Mouse (Mus musculus) ES-Bruce4 (cell line): ENCODE measurements around the gene Abhd5. TPM values are rescaled to one million over a fixed set of nuclear protein-coding genes. Genes with fewer than 3 reads are reported as not detected.

Experiments
- H3K27ac ChIP-seq: 2 replicates; pipeline ENCODE4 v1.5.1; 2012; ENCODE audit warnings: low read length, inconsistent platforms; ENCODE audit not compliant: insufficient read depth
- H3K27me3 ChIP-seq: 2 replicates; pipeline ENCODE4 v1.6.1; 2012; ENCODE audit warnings: mild to moderate bottlenecking, low read length, inconsistent platforms; ENCODE audit not compliant: control insufficient read depth, poor library complexity, insufficient read depth, severe bottlenecking
- H3K36me3 ChIP-seq: 2 replicates; pipeline ENCODE4 v1.6.1; 2012; ENCODE audit warnings: inconsistent platforms, mild to moderate bottlenecking, low read length, moderate library complexity; ENCODE audit not compliant: control insufficient read depth, poor library complexity, insufficient read depth, severe bottlenecking
- H3K4me1 ChIP-seq: one replicate; pipeline ENCODE4 v1.8.1; 2011; ENCODE audit warnings: low read length; ENCODE audit not compliant: control insufficient read depth, insufficient read depth
- H3K4me3 ChIP-seq: 2 replicates; pipeline ENCODE4 v1.5.1; 2011; ENCODE audit warnings: low read depth, mild to moderate bottlenecking, low read length
- H3K9ac ChIP-seq: 2 replicates; pipeline ENCODE4 v1.6.1; 2012; ENCODE audit warnings: low read depth, mild to moderate bottlenecking, inconsistent platforms; ENCODE audit not compliant: poor library complexity, severe bottlenecking
- H3K9me3 ChIP-seq: replicated peaks from 2 replicates; pipeline ENCODE4 v1.6.1; 2012; ENCODE audit warnings: mild to moderate bottlenecking, low read length, inconsistent platforms; ENCODE audit not compliant: control insufficient read depth, poor library complexity, insufficient read depth, severe bottlenecking
- CTCF ChIP-seq: IDR thresholded peaks from one replicate; pipeline ENCODE4 v1.8.1; 2011; ENCODE audit warnings: low read depth, low read length
- EP300 ChIP-seq: IDR thresholded peaks from 2 replicates; pipeline ENCODE4 v1.6.1; 2011; ENCODE audit warnings: low read depth, low read length; ENCODE audit not compliant: insufficient read depth
- POLR2A ChIP-seq: IDR thresholded peaks from one replicate; pipeline ENCODE4 v1.8.1; 2011; ENCODE audit warnings: low read length; ENCODE audit not compliant: insufficient read depth
- polyA plus RNA-seq: library from polyadenylated mRNA; stranded (reverse); fragments of >200 nt; gene quantifications from 2 replicates; pipeline ENCODE4 v1.2.4, GENCODE M21; 2011; ENCODE audit warnings: low read depth; ENCODE audit not compliant: missing spikeins, insufficient read depth, insufficient read length

The Abhd5 gene
- polyA plus RNA-seq, 1 experiment, result 28.4 TPM

GRCm38 (mm10) chr9:122320626-122321025 is 30.8 kb upstream of the Abhd5 start:
- Histone ChIP-seq H3K4me3 (no peak overlapping the region), H3K36me3 (no peaks in the 10 kb centered on the region), H3K4me1 (no peaks in the 10 kb centered on the region), H3K9me3 (no peaks in the 10 kb centered on the region), H3K27me3 (no peaks in the 10 kb centered on the region), H3K9ac (no peak overlapping the region), H3K27ac (no peak overlapping the region)
- TF ChIP-seq EP300 (no peak), CTCF (no peak), POLR2A (no peak)

- Histone ChIP-seq H3K27ac (no peak overlapping the region), H3K36me3 (no peaks in the 10 kb centered on the region), H3K4me1 (no peaks in the 10 kb centered on the region), H3K9ac (no peak overlapping the region), H3K4me3 (no peak overlapping the region), H3K9me3 (no peaks in the 10 kb centered on the region), H3K27me3 (no peaks in the 10 kb centered on the region)
- TF ChIP-seq POLR2A (no peak), EP300 (no peak), CTCF (no peak)
Measured at GRCm38 (mm10) chr9:122322356-122322755, 29.1 kb upstream of the Abhd5 start.

- H3K4me3 ChIP-seq, result no peak overlapping the region
- no peaks in the 10 kb centered on the region for H3K9me3 ChIP-seq
- H3K9ac ChIP-seq, result no peak overlapping the region
- no peaks in the 10 kb centered on the region for H3K36me3 ChIP-seq
- no peaks in the 10 kb centered on the region for H3K4me1 ChIP-seq
- no peak overlapping the region for H3K27ac ChIP-seq
- H3K27me3 ChIP-seq, result no peaks in the 10 kb centered on the region
- no peak for TF ChIP-seq EP300
- no peak for TF ChIP-seq CTCF
- TF ChIP-seq POLR2A, result no peak
Measured at GRCm38 (mm10) chr9:122325996-122326395, 25.4 kb upstream of the Abhd5 start.

- no peak overlapping the region for H3K9ac ChIP-seq
- no peak overlapping the region for H3K4me3 ChIP-seq
- no peak for TF ChIP-seq POLR2A
- TF ChIP-seq EP300, result no peak
- no peak for TF ChIP-seq CTCF
- H3K9me3 ChIP-seq, result no peaks in the 10 kb centered on the region
- no peak overlapping the region for H3K27ac ChIP-seq
- no peaks in the 10 kb centered on the region for H3K36me3 ChIP-seq
- no peaks in the 10 kb centered on the region for H3K4me1 ChIP-seq
- no peaks in the 10 kb centered on the region for H3K27me3 ChIP-seq
Measured at GRCm38 (mm10) chr9:122328199-122328598, 23.2 kb upstream of the Abhd5 start.

GRCm38 (mm10) chr9:122336677-122337076 is 14.7 kb upstream of the Abhd5 start:
- no peak overlapping the region for H3K4me3 ChIP-seq
- TF ChIP-seq CTCF (no peak), EP300 (no peak), POLR2A (no peak)
- no peaks in the 10 kb centered on the region for H3K36me3 ChIP-seq
- no peaks in the 10 kb centered on the region for H3K9me3 ChIP-seq
- no peak overlapping the region for H3K9ac ChIP-seq
- no peak overlapping the region for H3K27ac ChIP-seq
- H3K4me1 ChIP-seq, result no peaks in the 10 kb centered on the region
- H3K27me3 ChIP-seq, result no peaks in the 10 kb centered on the region

GRCm38 (mm10) chr9:122337510-122337931 is 13.9 kb upstream of the Abhd5 start:
- no peaks in the 10 kb centered on the region for H3K36me3 ChIP-seq
- H3K9me3 ChIP-seq, result no peaks in the 10 kb centered on the region
- no peak overlapping the region for H3K9ac ChIP-seq
- no peak for TF ChIP-seq CTCF
- TF ChIP-seq EP300, result no peak
- no peak for TF ChIP-seq POLR2A
- no peak overlapping the region for H3K27ac ChIP-seq
- no peaks in the 10 kb centered on the region for H3K27me3 ChIP-seq
- H3K4me1 ChIP-seq, result no peaks in the 10 kb centered on the region
- H3K4me3 ChIP-seq, result no peak overlapping the region
